8 mouse cellular contexts compared by ENCODE assay signal in genomic region chr11:80289701-80290445, GRCm38 (mm10). TPM values are rescaled to one million over a fixed set of nuclear protein-coding genes. Genes with fewer than 3 reads are reported as not detected.
A peak's percentile ranks its signal among the peaks of the same experiment; 100 is the strongest.
DNase-seq lines count a peak whose midpoint lies in the region; ATAC-seq and TF ChIP-seq lines count a peak whose summit lies in the region.

No protein-coding gene starts in this region.

- TF ChIP-seq CTCF in lung, postnatal 0 days (IDR thresholded peaks at IDR 0.05) = no peak

- H3K4me3 ChIP-seq in forebrain, embryonic 13.5 days = peak overlapping the region; percentile 38
- peak overlapping the region; percentile 38 for H3K4me3 ChIP-seq in hindbrain, embryonic 13.5 days
- peak overlapping the region; percentile 20; the same call in 1 of the 2 replicates for H3K4me3 ChIP-seq in lung, postnatal 0 days (ENCODE audit: low read depth, low read length)

- TF ChIP-seq EP300 in lung, postnatal 0 days (IDR thresholded peaks at IDR 0.05) = no peak

- peak; percentile 81 for ATAC-seq in forebrain, embryonic 13.5 days
- peak; percentile 88 for ATAC-seq in hindbrain, embryonic 13.5 days (ENCODE audit: low FRiP score)
- peak; percentile 82 for ATAC-seq in lung, postnatal 0 days
- ATAC-seq in activated CD4-positive, CD25-positive, alpha-beta regulatory T cell, adult 4 months = no peak

- DNase-seq in CD4-positive helper T cell, adult 2 months (ENCODE audit: low read depth, low spot score) = peak; percentile 22
- peak; percentile 31 for DNase-seq in adrenal gland, postnatal 25 days
- peak; percentile 49 to 55 for DNase-seq in layer of hippocampus, postnatal 10 days (ENCODE audit: low spot score in 2 of 2)
- DNase-seq in lung, postnatal 0 days (ENCODE audit: low spot score) = peak; percentile 58
- DNase-seq in retina, postnatal 1 day = peak; percentile 71

- H3K9me3 ChIP-seq in forebrain, embryonic 13.5 days (replicated peaks) = no peaks in the 10 kb centered on the region; the same call in 1 of the 2 replicates
- no peaks in the 10 kb centered on the region for H3K9me3 ChIP-seq in hindbrain, embryonic 13.5 days
- H3K9me3 ChIP-seq in lung, postnatal 0 days (ENCODE audit: low read length) = no peaks in the 10 kb centered on the region

- H3K4me2 ChIP-seq in forebrain, embryonic 13.5 days = peak overlapping the region; percentile 69
- peak overlapping the region; percentile 60 for H3K4me2 ChIP-seq in hindbrain, embryonic 13.5 days
- peak overlapping the region; percentile 52 for H3K4me2 ChIP-seq in lung, postnatal 0 days (replicated peaks; ENCODE audit: low read depth, low read length)

- peaks cover 40% of the 10 kb centered on the region for H3K4me1 ChIP-seq in forebrain, embryonic 13.5 days
- peaks cover 43% of the 10 kb centered on the region for H3K4me1 ChIP-seq in hindbrain, embryonic 13.5 days (replicated peaks)
- no peaks in the 10 kb centered on the region for H3K4me1 ChIP-seq in lung, postnatal 0 days (ENCODE audit: insufficient read depth, low read depth, low read length)

- no peaks in the 10 kb centered on the region for H3K27me3 ChIP-seq in forebrain, embryonic 13.5 days
- no peaks in the 10 kb centered on the region for H3K27me3 ChIP-seq in hindbrain, embryonic 13.5 days
- H3K27me3 ChIP-seq in lung, postnatal 0 days (replicated peaks; ENCODE audit: insufficient read depth, low read length) = no peaks in the 10 kb centered on the region

- peak overlapping the region; percentile 86 for H3K27ac ChIP-seq in forebrain, embryonic 13.5 days
- H3K27ac ChIP-seq in hindbrain, embryonic 13.5 days = peak overlapping the region; percentile 95
- no peak overlapping the region for H3K27ac ChIP-seq in lung, postnatal 0 days (ENCODE audit: low read length)

- peak overlapping the region; percentile 64 for H3K9ac ChIP-seq in forebrain, embryonic 13.5 days
- H3K9ac ChIP-seq in hindbrain, embryonic 13.5 days = peak overlapping the region; percentile 71
- H3K9ac ChIP-seq in lung, postnatal 0 days (replicated peaks; ENCODE audit: low read depth) = no peak overlapping the region

- under 1% methylated on average over 23 of the region's 23 CpGs for WGBS in forebrain, embryonic 13.5 days
- under 1% methylated on average over 23 of the region's 23 CpGs for WGBS in hindbrain, embryonic 13.5 days
- under 1% methylated on average over 23 of the region's 23 CpGs for WGBS in lung, postnatal 0 days

- no peaks in the 10 kb centered on the region for H3K36me3 ChIP-seq in forebrain, embryonic 13.5 days (ENCODE audit: poor library complexity, severe bottlenecking)
- H3K36me3 ChIP-seq in hindbrain, embryonic 13.5 days = no peaks in the 10 kb centered on the region
- no peaks in the 10 kb centered on the region for H3K36me3 ChIP-seq in lung, postnatal 0 days (ENCODE audit: insufficient read depth, low read length)

RNA-seq across cellular contexts. Expression of gene Rhbdl3, which starts 10.8 kb away (rescaled TPM):
- total RNA-seq in adrenal gland, postnatal 25 days (2021) = 3.3 and 3.8 TPM in 2 replicates
- 24.9 and 27.5 TPM in 2 replicates for polyA plus RNA-seq in forebrain, embryonic 13.5 days (2015; fragmentation: Nextera tagmentation; extraction: Ambion mirVana)
- 14.0 and 16.0 TPM in 2 replicates for polyA plus RNA-seq in hindbrain, embryonic 13.5 days (2015; fragmentation: Nextera tagmentation; extraction: Ambion mirVana)
- total RNA-seq in layer of hippocampus, postnatal 10 days (2021) = 10 to 100 TPM; 18.9 to 19.6 TPM
- 0.86 and 1.3 TPM in 2 replicates for polyA plus RNA-seq in lung, postnatal 0 days (2015; fragmentation: Nextera tagmentation; extraction: Ambion mirVana)
- under 1 TPM; 0.17 to 0.48 TPM for polyA plus RNA-seq in activated CD4-positive, CD25-positive, alpha-beta regulatory T cell, adult 4 months (2017; shearing (Covaris generic))
